Mouse (Mus musculus): ENCODE data around the gene Hs3st2.
A peak's percentile ranks its signal among the peaks of the same experiment; 100 is the strongest.
"Not testable (repeated sequence)": the region's sequence is repeated elsewhere in the genome, so short reads cannot be mapped to it uniquely, and the experiment has no call there.

Hs3st2 gene

GRCm38 (mm10) chr7:121391225-121391983 is at the start of gene Hs3st2:
Gene Hs3st2 (plus strand): TSS chr7:121391859.
- peak; percentile 25 to 61 for DNase-seq

GRCm38 (mm10) chr7:121348284-121348963 is 43.2 kb upstream of the Hs3st2 start:
- DNase-seq: no peak

- DNase-seq: no peak
Measured at GRCm38 (mm10) chr7:121351688-121352087, 40.0 kb upstream of the Hs3st2 start.

- not testable (repeated sequence) for DNase-seq
Measured at GRCm38 (mm10) chr7:121361448-121361847, 30.2 kb upstream of the Hs3st2 start.

GRCm38 (mm10) chr7:121365584-121365983 is 26.1 kb upstream of the Hs3st2 start:
- no peak for DNase-seq

GRCm38 (mm10) chr7:121367185-121367584 is 24.5 kb upstream of the Hs3st2 start:
- DNase-seq: no peak

GRCm38 (mm10) chr7:121371990-121372389 is 19.7 kb upstream of the Hs3st2 start:
- no peak for DNase-seq

- no peak for DNase-seq
Measured at GRCm38 (mm10) chr7:121375456-121375855, 16.2 kb upstream of the Hs3st2 start.

GRCm38 (mm10) chr7:121378942-121379341 is 12.7 kb upstream of the Hs3st2 start:
- DNase-seq: no peak

GRCm38 (mm10) chr7:121391984-121392739 is 503 bp downstream of the Hs3st2 start:
- DNase-seq: no peak

- DNase-seq: no peak
Measured at GRCm38 (mm10) chr7:121392740-121392993, 1.0 kb downstream of the Hs3st2 start.

- no peak for DNase-seq
Measured at GRCm38 (mm10) chr7:121393884-121394283, 2.2 kb downstream of the Hs3st2 start.

- DNase-seq: no peak
Measured at GRCm38 (mm10) chr7:121394875-121395274, 3.2 kb downstream of the Hs3st2 start.

- DNase-seq: no peak
Measured at GRCm38 (mm10) chr7:121410716-121411506, 19.3 kb downstream of the Hs3st2 start.

- no peak for DNase-seq
Measured at GRCm38 (mm10) chr7:121411507-121411898, 19.8 kb downstream of the Hs3st2 start.

- no peak for DNase-seq
Measured at GRCm38 (mm10) chr7:121436884-121437283, 45.2 kb downstream of the Hs3st2 start.

GRCm38 (mm10) chr7:121441186-121441585 is 49.5 kb downstream of the Hs3st2 start:
- no peak for DNase-seq

GRCm38 (mm10) chr7:121444336-121444735 is 52.7 kb downstream of the Hs3st2 start:
- no peak for DNase-seq

- DNase-seq: no peak
Measured at GRCm38 (mm10) chr7:121446281-121446680, 54.6 kb downstream of the Hs3st2 start.

- DNase-seq: no peak
Measured at GRCm38 (mm10) chr7:121450951-121451843, 59.5 kb downstream of the Hs3st2 start.

GRCm38 (mm10) chr7:121456716-121457115 is 65.1 kb downstream of the Hs3st2 start:
- DNase-seq: no peak

- no peak for DNase-seq
Measured at GRCm38 (mm10) chr7:121458075-121458474, 66.4 kb downstream of the Hs3st2 start.
